Mouse (Mus musculus): Measurements from ENCODE around the gene Phyhd1.

The Phyhd1 gene

GRCm38 (mm10) chr2:30285416-30286181, 19.6 kb downstream of the Phyhd1 start:
- no peak for DNase-seq (ENCODE audit: low spot score in 2 of 2)

- DNase-seq (ENCODE audit: low spot score in 2 of 2), result peak; percentile 94 to 95
These were observed 20.4 kb downstream of the Phyhd1 start, which contains the start of the genes Dolk and Nup188 for GRCm38 (mm10) chr2:30286192-30287026. Dolk (minus strand) TSS chr2:30286334. Nup188 (plus strand) TSS chr2:30286397.

- DNase-seq (ENCODE audit: low spot score in 2 of 2), result no peak
These were observed 21.0 kb downstream of the Phyhd1 start for GRCm38 (mm10) chr2:30287027-30287373.

GRCm38 (mm10) chr2:30299525-30299924, 33.5 kb downstream of the Phyhd1 start:
- DNase-seq (ENCODE audit: low spot score in 2 of 2), result no peak

GRCm38 (mm10) chr2:30299966-30300365, 34.0 kb downstream of the Phyhd1 start:
- no peak for DNase-seq (ENCODE audit: low spot score in 2 of 2)

- no peak for DNase-seq (ENCODE audit: low spot score in 2 of 2)
These were observed 40.1 kb downstream of the Phyhd1 start for GRCm38 (mm10) chr2:30306087-30306486.

GRCm38 (mm10) chr2:30309351-30309750, 43.3 kb downstream of the Phyhd1 start:
- no peak for DNase-seq (ENCODE audit: low spot score in 2 of 2)

GRCm38 (mm10) chr2:30311481-30311880, 45.5 kb downstream of the Phyhd1 start:
- DNase-seq (ENCODE audit: low spot score in 2 of 2), result no peak

GRCm38 (mm10) chr2:30316136-30316535, 50.1 kb downstream of the Phyhd1 start:
- DNase-seq (ENCODE audit: low spot score in 2 of 2), result no peak

GRCm38 (mm10) chr2:30316955-30317354, 51.0 kb downstream of the Phyhd1 start:
- DNase-seq (ENCODE audit: low spot score in 2 of 2), result no peak

- no peak for DNase-seq (ENCODE audit: low spot score in 2 of 2)
These were observed 53.3 kb downstream of the Phyhd1 start for GRCm38 (mm10) chr2:30319260-30319659.

GRCm38 (mm10) chr2:30323111-30323510, 57.1 kb downstream of the Phyhd1 start:
- no peak for DNase-seq (ENCODE audit: low spot score in 2 of 2)

- DNase-seq (ENCODE audit: low spot score in 2 of 2), result no peak
These were observed 59.3 kb downstream of the Phyhd1 start for GRCm38 (mm10) chr2:30325296-30325695.

GRCm38 (mm10) chr2:30327276-30327675, 61.3 kb downstream of the Phyhd1 start:
- DNase-seq (ENCODE audit: low spot score in 2 of 2), result no peak

- no peak for DNase-seq (ENCODE audit: low spot score in 2 of 2)
These were observed 62.8 kb downstream of the Phyhd1 start for GRCm38 (mm10) chr2:30328791-30329190.

All from spleen, postnatal 36 days (tissue).